Mouse (Mus musculus) MEL (cell line): ENCODE measurements around the gene Psme4. TPM values are rescaled to one million over a fixed set of nuclear protein-coding genes. Genes with fewer than 3 reads are reported as not detected.
A peak's percentile ranks its signal among the peaks of the same experiment; 100 is the strongest.

ENCODE experiments used
- DNase-seq: peaks from one replicate; pipeline ENCODE4 v3.0.0; 2011; ENCODE audit warnings: low read depth, low spot score
- H3K27ac ChIP-seq: 2 replicates; pipeline ENCODE4 v1.5.1; 2012; ENCODE audit warnings: low read depth, mild to moderate bottlenecking, control low read depth, low read length, moderate library complexity; ENCODE audit not compliant: control insufficient read depth
- H3K27me3 ChIP-seq, 2 experiments: fragments of 150-350 bp in 1 of 2; sonication (generic) in 1 of 2; 2 replicates each; pipeline ENCODE4 v1.6.1; 2012; ENCODE audit warnings: low read length in 2 of 2, mild to moderate bottlenecking in 2 of 2, improper control_type of control experiment in 1 of 2, moderate library complexity in 1 of 2; ENCODE audit not compliant: insufficient read depth in 2 of 2, control insufficient read depth in 1 of 2
- H3K36me3 ChIP-seq, 2 experiments: 2 replicates each; pipeline ENCODE4 v1.6.1; 2012 to 2014; ENCODE audit warnings: low read length in 2 of 2, improper control_type of control experiment in 1 of 2, inconsistent platforms in 1 of 2, mild to moderate bottlenecking in 1 of 2; ENCODE audit not compliant: insufficient read depth in 2 of 2, control insufficient read depth in 1 of 2
- H3K4me1 ChIP-seq, 2 experiments: fragments of 150-350 bp in 1 of 2; sonication (generic) in 1 of 2; 2 replicates each; pipeline ENCODE4 v1.6.1; 2012; ENCODE audit warnings: low read length in 2 of 2, improper control_type of control experiment in 1 of 2, mild to moderate bottlenecking in 1 of 2; ENCODE audit not compliant: insufficient read depth in 2 of 2, control insufficient read depth in 1 of 2
- H3K4me3 ChIP-seq, 2 experiments: fragments of 150-350 bp in 1 of 2; sonication (generic) in 1 of 2; 2 replicates each; pipeline ENCODE4 v1.5.1; 2012; ENCODE audit warnings: low read depth in 2 of 2, low read length in 2 of 2, mild to moderate bottlenecking in 2 of 2, moderate library complexity in 2 of 2, control low read depth in 1 of 2, improper control_type of control experiment in 1 of 2; ENCODE audit not compliant: control insufficient read depth in 1 of 2, insufficient read depth in 1 of 2
- H3K79me2 ChIP-seq: 2 replicates; pipeline ENCODE4 v1.6.1; 2012; ENCODE audit warnings: mild to moderate bottlenecking, low read length, moderate library complexity; ENCODE audit not compliant: control insufficient read depth, poor library complexity, insufficient read depth
- H3K9ac ChIP-seq: 2 replicates; pipeline ENCODE4 v1.6.1; 2012; ENCODE audit warnings: low read depth, mild to moderate bottlenecking, control low read depth, low read length, moderate library complexity; ENCODE audit not compliant: control insufficient read depth, poor library complexity, severe bottlenecking
- H3K9me3 ChIP-seq: fragments of 150-350 bp; sonication (generic); replicated peaks from 2 replicates; pipeline ENCODE4 v1.6.1; 2012; ENCODE audit warnings: mild to moderate bottlenecking, low read length, improper control_type of control experiment, moderate library complexity; ENCODE audit not compliant: insufficient read depth
- BHLHE40 ChIP-seq: IDR thresholded peaks from 2 replicates; pipeline ENCODE4 v1.6.1; 2012; ENCODE audit warnings: low read depth, mild to moderate bottlenecking, inconsistent platforms, low read length, improper control_type of control experiment, borderline replicate concordance
- CHD1 ChIP-seq: IDR thresholded peaks from 2 replicates; pipeline ENCODE4 v1.6.1; 2012; ENCODE audit warnings: low read depth, mild to moderate bottlenecking, inconsistent platforms, low read length, improper control_type of control experiment
- CTCF ChIP-seq, 3 experiments: IDR thresholded peaks in 2 of 3; conservative IDR thresholded peaks in 1 of 3; 2 replicates each; pipeline ENCODE4 v1.5.1; 2011 to 2012; ENCODE audit warnings: low read length in 3 of 3, low read depth in 2 of 3, mild to moderate bottlenecking in 2 of 3, improper control_type of control experiment in 1 of 3, inconsistent platforms in 1 of 3, mixed read lengths in 1 of 3, moderate library complexity in 1 of 3; ENCODE audit not compliant: control insufficient read depth in 1 of 3, insufficient read depth in 1 of 3, poor library complexity in 1 of 3, severe bottlenecking in 1 of 3
- ELF1 ChIP-seq: IDR thresholded peaks from 2 replicates; pipeline ENCODE4 v1.6.1; 2014; ENCODE audit warnings: low read depth, mild to moderate bottlenecking, inconsistent platforms, low read length, improper control_type of control experiment, moderate library complexity
- EP300 ChIP-seq, 2 experiments: IDR thresholded peaks; 2 replicates each; pipeline ENCODE4 v1.6.1; 2011; ENCODE audit warnings: improper control_type of control experiment in 2 of 2, low read length in 2 of 2, low read depth in 1 of 2, mild to moderate bottlenecking in 1 of 2
- ETS1 ChIP-seq: IDR thresholded peaks from 2 replicates; pipeline ENCODE4 v1.6.1; 2012; ENCODE audit warnings: low read depth, mild to moderate bottlenecking, inconsistent platforms, low read length, improper control_type of control experiment, moderate library complexity
- GABPA ChIP-seq: IDR thresholded peaks from 2 replicates; pipeline ENCODE4 v1.6.1; 2012; ENCODE audit warnings: low read depth, mild to moderate bottlenecking, inconsistent platforms, low read length, improper control_type of control experiment, moderate library complexity
- GATA1 ChIP-seq: IDR thresholded peaks from 2 replicates; pipeline ENCODE4 v1.6.1; 2011; ENCODE audit warnings: low read depth, low read length, improper control_type of control experiment
- HCFC1 ChIP-seq: IDR thresholded peaks from 2 replicates; pipeline ENCODE4 v1.6.1; 2012; ENCODE audit warnings: low read depth, mild to moderate bottlenecking, inconsistent platforms, low read length, improper control_type of control experiment, moderate library complexity
- JUND ChIP-seq: IDR thresholded peaks from 2 replicates; pipeline ENCODE4 v1.6.1; 2011; ENCODE audit warnings: low read depth, mild to moderate bottlenecking, improper control_type of control experiment, low read length
- MAFK ChIP-seq: IDR thresholded peaks from 2 replicates; pipeline ENCODE4 v1.6.1; 2011; ENCODE audit warnings: low read depth, mild to moderate bottlenecking, low read length, improper control_type of control experiment, borderline replicate concordance
- MAX ChIP-seq: IDR thresholded peaks from 2 replicates; pipeline ENCODE4 v1.6.1; 2011; ENCODE audit warnings: low read length, improper control_type of control experiment
- MAZ ChIP-seq: IDR thresholded peaks from 2 replicates; pipeline ENCODE4 v1.6.1; 2012; ENCODE audit warnings: low read depth, mild to moderate bottlenecking, inconsistent platforms, low read length, improper control_type of control experiment
- MEF2A ChIP-seq: IDR thresholded peaks from 2 replicates; pipeline ENCODE4 v1.6.1; 2014; ENCODE audit warnings: low read depth, mild to moderate bottlenecking, inconsistent platforms, low read length, improper control_type of control experiment; ENCODE audit not compliant: poor library complexity, insufficient replicate concordance, severe bottlenecking; ENCODE audit errors: extremely low read depth
- MXI1 ChIP-seq: IDR thresholded peaks from 2 replicates; pipeline ENCODE4 v1.6.1; 2011; ENCODE audit warnings: mild to moderate bottlenecking, low read depth, low read length, improper control_type of control experiment
- MYB ChIP-seq: IDR thresholded peaks from 2 replicates; pipeline ENCODE4 v1.6.1; 2011; ENCODE audit warnings: mild to moderate bottlenecking, low read depth, low read length, improper control_type of control experiment
- MYC ChIP-seq: IDR thresholded peaks from 2 replicates; pipeline ENCODE4 v1.6.1; 2011; ENCODE audit warnings: low read depth, mild to moderate bottlenecking, low read length, improper control_type of control experiment, moderate library complexity
- NELFE ChIP-seq: IDR thresholded peaks from 2 replicates; pipeline ENCODE4 v1.6.1; 2011; ENCODE audit warnings: low read depth, low read length, improper control_type of control experiment
- NRF1 ChIP-seq: IDR thresholded peaks from 2 replicates; pipeline ENCODE4 v1.6.1; 2014; ENCODE audit warnings: low read depth, mild to moderate bottlenecking, inconsistent platforms, low read length, improper control_type of control experiment, moderate library complexity; ENCODE audit not compliant: poor library complexity, insufficient read depth, severe bottlenecking
- POLR2A ChIP-seq, 2 experiments: IDR thresholded peaks; 2 replicates each; pipeline ENCODE4 v1.6.1; 2011 to 2012; ENCODE audit warnings: low read length in 2 of 2, mild to moderate bottlenecking in 2 of 2, control low read depth in 1 of 2, improper control_type of control experiment in 1 of 2, low read depth in 1 of 2, moderate library complexity in 1 of 2; ENCODE audit not compliant: control insufficient read depth in 1 of 2, insufficient read depth in 1 of 2, poor library complexity in 1 of 2
- POLR2AphosphoS2 ChIP-seq: IDR thresholded peaks from 2 replicates; pipeline ENCODE4 v1.6.1; 2011; ENCODE audit warnings: low read length, improper control_type of control experiment
- POLR2AphosphoS5 ChIP-seq: IDR thresholded peaks from 2 replicates; pipeline ENCODE4 v1.6.1; 2012; ENCODE audit warnings: low read depth, borderline replicate concordance, mild to moderate bottlenecking, inconsistent platforms, low read length, moderate library complexity, mixed read lengths
- RCOR1 ChIP-seq: IDR thresholded peaks from 2 replicates; pipeline ENCODE4 v1.6.1; 2012; ENCODE audit warnings: low read depth, mild to moderate bottlenecking, inconsistent platforms, low read length, improper control_type of control experiment
- SIN3A ChIP-seq: IDR thresholded peaks from 2 replicates; pipeline ENCODE4 v1.6.1; 2012; ENCODE audit warnings: low read length, improper control_type of control experiment, inconsistent platforms
- TAL1 ChIP-seq: IDR thresholded peaks from 2 replicates; pipeline ENCODE4 v1.6.1; 2012; ENCODE audit warnings: mild to moderate bottlenecking, inconsistent platforms, low read length, moderate library complexity, mixed read lengths
- TBP ChIP-seq: IDR thresholded peaks from 2 replicates; pipeline ENCODE4 v1.8.0; 2011; ENCODE audit warnings: low read depth, low read length, improper control_type of control experiment
- TCF12 ChIP-seq: IDR thresholded peaks from 2 replicates; pipeline ENCODE4 v1.6.1; 2014; ENCODE audit warnings: low read depth, mild to moderate bottlenecking, inconsistent platforms, low read length, improper control_type of control experiment, moderate library complexity
- UBTF ChIP-seq: IDR thresholded peaks from 2 replicates; pipeline ENCODE4 v1.6.1; 2012; ENCODE audit warnings: low read depth, mild to moderate bottlenecking, inconsistent platforms, low read length, improper control_type of control experiment, moderate library complexity, borderline replicate concordance; ENCODE audit not compliant: insufficient read depth
- USF1 ChIP-seq: IDR thresholded peaks from 2 replicates; pipeline ENCODE4 v1.6.1; 2014; ENCODE audit warnings: low read depth, mild to moderate bottlenecking, inconsistent platforms, low read length, improper control_type of control experiment, moderate library complexity
- USF2 ChIP-seq, 2 experiments: IDR thresholded peaks; 2 replicates each; pipeline ENCODE4 v1.6.1; 2011 to 2012; ENCODE audit warnings: improper control_type of control experiment in 2 of 2, low read length in 2 of 2, borderline replicate concordance in 1 of 2, inconsistent platforms in 1 of 2, low read depth in 1 of 2, mild to moderate bottlenecking in 1 of 2; ENCODE audit not compliant: insufficient read depth in 1 of 2
- ZC3H11A ChIP-seq: IDR thresholded peaks from 2 replicates; pipeline ENCODE4 v1.6.1; 2012; ENCODE audit warnings: low read depth, mild to moderate bottlenecking, inconsistent platforms, low read length, improper control_type of control experiment
- ZKSCAN1 ChIP-seq: IDR thresholded peaks from 2 replicates; pipeline ENCODE4 v1.6.1; 2012; ENCODE audit warnings: low read depth, mild to moderate bottlenecking, inconsistent platforms, low read length, improper control_type of control experiment, moderate library complexity
- ZMIZ1 ChIP-seq: IDR thresholded peaks from 2 replicates; pipeline ENCODE4 v1.6.1; 2012; ENCODE audit warnings: low read depth, mild to moderate bottlenecking, inconsistent platforms, low read length, improper control_type of control experiment, moderate library complexity
- polyA plus RNA-seq, 2 experiments: library from polyadenylated mRNA; stranded (reverse) in 1 of 2; unstranded in 1 of 2; fragments of >175 nt in 1 of 2; fragments of >200 nt in 1 of 2; gene quantifications; 2 replicates each; pipeline versions ENCODE4 v1.2.1 to v1.2.4; 2012; ENCODE audit warnings: low replicate concordance in 2 of 2, low read depth in 1 of 2; ENCODE audit not compliant: insufficient read length in 2 of 2, insufficient read depth in 1 of 2, missing spikeins in 1 of 2
- total RNA-seq: library from RNA; depleted of rRNA; stranded (reverse); fragments of 300-350 nt; gene quantifications from 2 replicates; pipeline ENCODE4 v1.2.3, GENCODE M21; 2012; rRNA removed

Gene Psme4
- total RNA-seq (45.6 and 62.7 TPM in 2 replicates), polyA plus RNA-seq (10 to 100 TPM; 42.5 to 96.4 TPM)

DNA sequence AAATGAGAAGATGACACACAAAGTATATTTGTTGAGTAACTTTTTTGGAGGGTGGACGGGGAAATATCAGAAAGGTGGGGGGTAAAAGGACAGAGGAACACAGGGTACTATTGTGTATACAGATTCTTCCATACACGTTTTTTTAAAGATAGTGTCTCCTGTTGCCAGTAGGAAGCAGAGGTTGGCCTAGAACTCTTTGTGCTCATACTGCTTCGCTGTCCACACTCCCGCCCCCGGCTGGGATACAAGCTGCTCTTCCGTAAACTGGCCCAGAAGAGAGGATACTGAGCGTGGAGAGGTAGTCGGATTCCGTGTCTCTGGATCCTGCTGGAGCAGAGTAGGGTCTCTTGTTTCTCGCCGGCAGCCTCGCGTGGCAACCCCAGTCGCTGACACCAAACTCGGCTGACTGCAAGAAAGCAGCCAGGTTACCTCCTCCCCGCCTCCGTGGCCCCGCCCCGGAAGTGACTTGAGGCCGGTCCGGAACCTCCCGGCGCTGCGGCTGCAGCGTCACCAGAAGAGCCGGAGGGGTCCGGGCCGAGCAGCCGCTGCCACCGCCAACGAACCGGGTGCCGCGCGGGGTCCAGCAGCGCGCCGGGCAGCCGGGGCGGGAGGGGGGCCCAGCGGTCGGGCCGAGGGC lies at the start of gene Psme4:
Gene Psme4, plus strand, starts transcription at position 460 of the 637 bp plus-strand sequence.
- Histone ChIP-seq H3K27ac (peak within 1 kb of the TSS; percentile 46), H3K4me1 (peaks cover 7 to 9% of the 10 kb centered on the region in 2 experiments; a peak in 3 of 4 replicates), H3K36me3 (peaks cover 0 to 22% of the 10 kb centered on the region in 2 experiments; a peak in 2 of 4 replicates), H3K27me3 (no peaks in the 10 kb centered on the region), H3K4me3 (peak within 1 kb of the TSS; percentile 79 to 90), H3K9me3 (no peaks in the 10 kb centered on the region), H3K79me2 (peaks cover 27% of the 10 kb centered on the region), H3K9ac (peak within 1 kb of the TSS; percentile 87)
- peak; percentile 85 for TF ChIP-seq ELF1
- 0 out of 2 replicates have a peak, but pooled peaks have one; percentile 68 for TF ChIP-seq ZMIZ1
- no peak for TF ChIP-seq BHLHE40
- TF ChIP-seq POLR2AphosphoS2: peak; percentile 57; the same call in 1 of the 2 replicates
- no peak for TF ChIP-seq MAFK
- 0 out of 4 replicates have a peak, but pooled peaks of 1 of the 2 experiments have one; percentile 29 for TF ChIP-seq EP300 (IDR thresholded peaks at IDR 0.05; ENCODE audit: low read depth in 1 of 2, low read length in 2 of 2)
- no peak for TF ChIP-seq ZKSCAN1
- TF ChIP-seq MYC: peak; percentile 40; the same call in 1 of the 2 replicates
- no peak for TF ChIP-seq CTCF (IDR thresholded peaks at IDR 0.05 in 2 of 3, conservative IDR thresholded peaks at IDR 0.05 in 1 of 3; ENCODE audit: control insufficient read depth in 1 of 3, insufficient read depth in 1 of 3, low read depth in 2 of 3, low read length in 3 of 3, poor library complexity in 1 of 3, severe bottlenecking in 1 of 3)
- no peak for TF ChIP-seq GATA1
- TF ChIP-seq MAX: peak; percentile 82; the same call in 1 of the 2 replicates
- TF ChIP-seq TCF12: peak; percentile 76
- no peak; the same call in 1 of the 2 replicates for TF ChIP-seq UBTF
- TF ChIP-seq MXI1: peak; percentile 87
- TF ChIP-seq MAZ: no peak
- no peak for TF ChIP-seq JUND
- TF ChIP-seq SIN3A: peak; percentile 90
- TF ChIP-seq TAL1: no peak
- TF ChIP-seq POLR2AphosphoS5: 0 out of 2 replicates have a peak, but pooled peaks have one; percentile 48
- TF ChIP-seq CHD1: no peak
- peak; percentile 39; the same call in 1 of the 2 replicates for TF ChIP-seq RCOR1
- TF ChIP-seq MYB: no peak
- peak; percentile 44; the same call in 1 of the 2 replicates for TF ChIP-seq USF1
- TF ChIP-seq POLR2A (IDR thresholded peaks at IDR 0.05; ENCODE audit: control insufficient read depth in 1 of 2, insufficient read depth in 1 of 2, low read depth in 1 of 2, low read length in 2 of 2, poor library complexity in 1 of 2): peak; percentile 73 to 85
- TF ChIP-seq NRF1: 0 out of 2 replicates have a peak, but pooled peaks have one; percentile 17
- TF ChIP-seq MEF2A: no peak
- peak; percentile 63 for TF ChIP-seq NELFE
- no peak for TF ChIP-seq USF2 (IDR thresholded peaks at IDR 0.05; ENCODE audit: borderline replicate concordance in 1 of 2, insufficient read depth in 1 of 2, low read depth in 1 of 2, low read length in 2 of 2)
- TF ChIP-seq GABPA: no peak
- TF ChIP-seq TBP: peak; percentile 68; the same call in 1 of the 2 replicates
- peak; percentile 83 for TF ChIP-seq HCFC1
- TF ChIP-seq ZC3H11A: no peak
- TF ChIP-seq ETS1: peak; percentile 89
- DNase-seq: peak; percentile 98
